Mouse (Mus musculus): ENCODE measurements around the gene Ahr.

- no peak for TF ChIP-seq E2F4 (IDR thresholded peaks at IDR 0.05; ENCODE audit: insufficient read depth)
- TF ChIP-seq TCF3 (IDR thresholded peaks at IDR 0.05; ENCODE audit: insufficient read length, low read depth) = no peak
- TF ChIP-seq USF1 (IDR thresholded peaks at IDR 0.05; ENCODE audit: low read depth) = no peak
- TF ChIP-seq POLR2A (IDR thresholded peaks at IDR 0.05; ENCODE audit: insufficient read length, low read depth) = no peak
- TF ChIP-seq MAX (IDR thresholded peaks at IDR 0.05; ENCODE audit: low read depth) = no peak
- no peak for TF ChIP-seq MYOG (IDR thresholded peaks at IDR 0.05; ENCODE audit: control insufficient read depth in 1 of 3, insufficient read depth in 1 of 3, insufficient read length in 2 of 3, low read depth in 2 of 3)
- no peak for TF ChIP-seq TCF12 (IDR thresholded peaks at IDR 0.05; ENCODE audit: insufficient read depth, poor library complexity, severe bottlenecking)
- no peak for TF ChIP-seq POLR2AphosphoS2 (IDR thresholded peaks at IDR 0.05; ENCODE audit: insufficient read length, low read depth)
- no peak for TF ChIP-seq CEBPB (IDR thresholded peaks at IDR 0.05; ENCODE audit: insufficient read depth, poor library complexity, severe bottlenecking)
Measured at GRCm38 (mm10) chr12:35503586-35503985, 31.3 kb downstream of the Ahr start.
